Mouse (Mus musculus) T-helper 17 cell (primary cell): ENCODE data around the gene Zmynd12.

ENCODE experiments used
- in situ Hi-C, 2 experiments: fragments of 300-600 bp; cut with MboI, MseI; formaldehyde crosslinking; loops; 1 replicate in 1 of 2; 2 replicates in 1 of 2; pipeline ENCODE4 v1.15.1; 2025; ENCODE audit warnings: high pct_unique_total_duplicates in 2 of 2

Gene Zmynd12

GRCm38 (mm10) chr4:119512731-119513141, 90.1 kb downstream of the Zmynd12 start:
- in situ Hi-C loops = loop anchor here in 1 of 2 experiments (10.0 kb wide), 1 partner anchor 1382 kb away; no protein-coding TSS in a partner anchor
